Mouse (Mus musculus) bone marrow macrophage, adult 2 months (primary cell): Measurements from ENCODE around the gene Fah.

Source experiments
- CTCF ChIP-seq: IDR thresholded peaks from 2 replicates; pipeline ENCODE4 v1.5.1; 2012; ENCODE audit warnings: low read depth, mild to moderate bottlenecking, low read length, moderate library complexity
- POLR2A ChIP-seq: IDR thresholded peaks from 2 replicates; pipeline ENCODE4 v1.6.1; 2012; ENCODE audit warnings: mild to moderate bottlenecking, low read depth, low read length, borderline replicate concordance

GRCm38 (mm10) chr7:84636939-84637338, 30.4 kb upstream of the Fah start:
- TF ChIP-seq POLR2A (no peak), CTCF (no peak)
